Mouse (Mus musculus) left cerebral cortex, postnatal 10 days (tissue): ENCODE measurements around the gene Sdhc. TPM values are rescaled to one million over a fixed set of nuclear protein-coding genes. Genes with fewer than 3 reads are reported as not detected.

ENCODE experiments used
- DNase-seq, 2 experiments: peaks; one replicate each; pipeline ENCODE4 v3.0.0; 2021 to 2022; ENCODE audit warnings: low spot score in 2 of 2, mixed read lengths in 1 of 2; ENCODE audit errors: extremely low spot score in 1 of 2
- intact Hi-C: fragments of 180-260 bp; cut with DNase I; formaldehyde crosslinking; loops from one replicate; pipeline ENCODE4 v1.15.1; 2025
- total RNA-seq, 2 experiments: library from RNA; stranded (reverse); gene quantifications; 2 replicates each; pipeline ENCODE4 v1.2.3; 2021

Gene Sdhc
- total RNA-seq: 100 to 1,000 TPM; 200 to 210 TPM

DNA sequence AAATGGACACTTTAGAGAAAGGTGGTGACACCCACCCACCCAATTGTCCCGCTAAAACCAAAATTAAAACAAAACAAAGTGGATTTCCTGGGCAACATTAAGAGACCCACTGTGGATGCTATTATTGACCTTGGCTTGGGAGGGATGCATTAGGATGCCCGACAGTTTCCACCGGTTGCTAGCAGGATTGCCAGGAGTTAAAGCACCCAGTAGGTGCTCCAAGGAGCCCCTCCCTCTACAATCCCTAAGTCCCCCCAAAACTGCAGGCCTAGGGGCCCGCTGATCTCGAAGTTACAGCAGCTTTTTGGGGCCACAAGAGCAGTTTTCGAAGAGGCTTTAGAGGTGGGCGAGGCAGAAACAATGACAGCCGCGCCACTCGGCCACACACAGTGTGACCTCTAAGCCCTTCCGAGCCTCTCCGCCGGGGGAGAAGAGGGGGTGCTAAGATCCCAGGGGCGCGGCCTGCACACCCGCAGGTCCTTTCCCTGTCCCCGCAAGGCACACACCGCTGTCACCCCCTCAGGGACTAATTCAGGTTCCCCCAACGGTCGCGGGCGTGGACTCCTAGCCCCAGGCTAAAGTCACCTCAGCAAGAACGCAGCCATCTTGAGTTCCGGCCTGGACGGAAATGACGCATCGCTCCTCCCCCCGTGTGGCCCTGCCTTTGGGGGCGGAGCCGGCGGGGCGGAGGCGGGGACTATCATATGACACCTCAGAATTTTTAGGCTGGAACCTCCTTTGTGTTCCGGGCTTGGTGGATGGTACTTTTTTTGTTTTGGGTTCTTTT, at the start of gene Sdhc, which contains the start of gene Mpz:
Gene Sdhc, minus strand, starts transcription at position 630 of the 787 bp plus-strand sequence.
Gene Mpz, plus strand, starts transcription at position 738 of the 787 bp plus-strand sequence.
- DNase-seq: peak; percentile 90 to 95
- intact Hi-C loops: no loop called here

DNA sequence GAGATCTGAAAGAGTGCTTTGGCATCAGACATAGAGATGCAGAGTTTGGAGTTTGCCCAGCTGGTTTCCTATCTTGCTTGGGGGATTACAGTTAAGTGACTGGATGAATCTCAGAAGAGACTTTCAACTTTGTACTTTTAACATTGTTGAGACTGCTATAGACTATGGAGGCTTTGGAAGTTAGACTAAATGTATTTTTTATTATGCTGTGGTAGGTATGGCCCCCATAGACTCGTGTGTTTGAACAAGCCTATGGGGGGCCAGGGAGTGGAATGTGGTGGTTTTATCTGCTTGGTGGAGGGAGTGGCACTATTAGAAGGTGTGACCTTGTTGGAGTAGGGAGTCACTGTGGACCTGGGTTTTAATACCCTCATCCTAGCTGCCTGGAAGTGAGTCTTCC, 49.1 kb upstream of the Sdhc start:
- DNase-seq: no peak
- intact Hi-C loops: no loop called here

DNA sequence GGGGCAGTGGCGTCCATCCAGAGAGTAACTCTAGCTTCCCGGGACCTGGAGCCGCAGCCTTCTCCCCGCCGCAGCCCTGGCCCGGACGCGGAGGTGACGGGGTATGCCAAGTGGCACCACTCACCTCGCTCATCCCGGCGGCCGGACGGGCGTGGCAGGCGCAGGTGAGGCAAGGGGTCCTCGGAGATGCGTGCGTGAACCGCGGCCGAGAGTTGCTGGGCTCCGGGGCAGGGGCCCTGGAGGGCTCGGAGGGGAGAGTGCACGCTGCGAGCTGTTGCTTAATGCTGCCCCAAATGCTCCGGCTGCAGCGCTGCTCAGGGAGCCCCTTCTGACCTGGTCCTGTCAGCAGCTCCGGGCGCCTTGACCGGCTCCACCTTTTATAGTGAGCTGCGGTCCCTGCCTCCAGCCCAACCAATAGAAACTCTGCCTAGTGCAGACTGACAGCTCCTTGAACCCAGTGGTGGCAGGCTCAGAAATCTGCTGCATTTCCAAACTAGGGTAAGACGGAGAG, 45.5 kb upstream of the Sdhc start, which contains the start of gene Pcp4l1:
Gene Pcp4l1, minus strand, starts transcription at position 382 of the 511 bp plus-strand sequence.
- peak; percentile 51 to 71 for DNase-seq
- intact Hi-C loops: no loop called here

DNA sequence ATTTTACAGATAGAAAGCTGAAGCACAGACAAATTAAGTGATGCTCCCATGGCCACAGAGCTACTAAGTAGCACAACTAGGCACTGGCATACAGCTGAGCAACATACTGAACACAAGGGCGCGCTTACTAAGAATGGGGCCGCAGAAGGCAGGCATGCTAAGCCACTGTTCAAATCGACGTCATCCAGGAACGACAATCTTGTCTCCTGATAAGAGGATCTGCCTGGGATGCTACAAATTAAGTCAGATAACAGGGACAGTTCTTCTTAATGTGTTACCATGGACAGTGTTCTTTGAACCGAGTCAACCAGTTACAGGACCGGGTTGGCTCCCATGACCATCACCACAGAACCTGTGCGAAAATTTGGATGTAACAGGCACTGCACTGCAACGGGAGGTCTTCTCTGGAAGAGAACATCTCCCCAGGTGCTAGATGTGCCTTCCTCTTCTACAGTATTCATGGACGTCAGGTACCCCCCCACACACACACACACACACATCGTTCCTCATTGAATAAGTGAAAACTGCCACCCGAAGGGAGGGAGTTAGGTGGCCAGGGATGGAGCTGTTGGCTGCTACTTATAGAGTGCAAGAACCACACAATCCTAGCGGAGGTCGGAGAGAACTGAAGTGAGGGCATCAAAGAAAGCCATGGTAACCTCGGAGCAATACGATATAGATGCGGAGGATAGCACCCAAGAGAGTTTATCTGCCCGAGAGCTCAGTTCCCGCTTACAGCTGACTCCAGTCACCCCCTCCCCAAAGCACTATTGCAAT, 44.8 kb upstream of the Sdhc start:
- intact Hi-C loops: no loop called here
- DNase-seq: no peak

DNA sequence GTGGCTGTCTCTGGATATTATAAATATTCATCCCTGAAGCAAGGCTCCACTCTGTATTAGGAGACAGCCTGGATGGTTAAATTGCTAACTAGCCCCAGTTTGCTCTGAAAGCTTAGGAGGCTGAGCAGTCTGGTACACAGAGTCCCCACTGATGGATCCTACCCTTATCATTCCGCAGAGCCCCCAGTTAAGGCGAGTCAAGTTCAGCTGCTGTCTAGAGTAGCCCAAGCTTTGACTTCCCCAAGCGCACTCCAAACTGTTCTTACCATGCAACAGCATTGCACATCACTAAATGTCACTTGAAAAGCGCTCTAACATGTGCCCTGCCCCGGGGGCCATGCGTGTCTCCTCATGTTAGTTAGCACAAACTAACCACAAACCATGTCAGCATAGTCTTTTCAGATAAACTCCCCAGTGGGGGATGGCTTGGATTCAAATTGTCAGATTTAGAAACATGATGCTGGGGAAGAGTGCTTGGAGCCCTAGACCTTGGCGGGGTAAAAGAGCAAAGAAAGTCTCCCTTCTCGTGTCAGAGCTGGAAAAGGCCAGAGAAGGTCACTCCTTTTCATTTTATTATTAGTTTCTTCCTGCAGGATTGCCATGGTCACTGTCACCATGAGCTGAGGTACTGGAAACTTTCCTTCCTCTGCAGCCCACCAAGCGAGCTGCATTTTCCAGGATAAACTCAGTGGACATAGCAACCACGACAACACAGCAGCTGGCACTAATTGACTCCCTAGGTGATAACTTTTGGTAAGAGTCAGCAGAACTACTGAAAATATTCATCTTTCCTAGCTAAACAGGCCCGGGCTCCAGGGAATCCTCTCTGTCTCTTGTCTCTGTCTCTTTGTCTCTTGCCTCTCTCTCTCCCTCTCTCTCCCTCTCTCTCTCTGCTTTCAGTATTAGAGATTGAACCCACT, 43.8 kb upstream of the Sdhc start:
- DNase-seq: no peak
- intact Hi-C loops: no loop called here

DNA sequence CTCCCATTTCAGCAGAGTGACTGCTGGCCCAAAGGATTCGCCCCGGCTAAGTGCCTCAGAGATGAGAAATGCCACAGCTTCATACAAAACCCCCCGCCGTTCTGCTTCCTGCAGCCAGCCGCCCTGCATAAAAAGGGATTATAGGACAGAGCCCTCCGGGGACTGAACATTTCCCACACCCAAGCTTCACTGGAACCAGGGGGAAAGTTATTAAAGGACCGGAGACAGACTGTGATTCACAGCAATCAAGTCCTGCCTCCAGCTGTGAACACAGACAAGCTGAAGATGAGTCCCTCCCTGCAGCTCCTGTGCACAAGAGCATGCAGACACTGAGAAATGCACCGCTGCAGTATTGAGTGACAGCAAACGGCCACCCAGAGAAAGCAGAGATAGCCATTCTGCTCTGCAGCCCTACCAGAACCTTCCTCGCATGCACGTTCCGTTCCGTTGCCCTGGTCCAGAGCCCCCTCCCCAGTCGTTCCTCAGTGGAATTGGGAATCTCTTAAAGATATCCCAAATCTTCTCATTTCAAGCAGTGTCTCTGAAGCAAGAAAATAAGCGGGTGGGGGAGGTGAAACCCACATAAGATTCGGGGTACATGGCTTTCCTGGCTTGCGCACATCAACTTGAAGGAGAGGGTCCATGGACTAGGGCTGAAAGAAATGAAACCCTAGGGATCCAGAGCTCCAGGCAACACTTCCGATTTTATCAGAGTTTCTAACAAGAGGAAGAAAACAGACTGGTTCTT, 42.9 kb upstream of the Sdhc start:
- intact Hi-C loops: no loop called here
- DNase-seq: peak in 1 of 2 experiments; percentile 59

DNA sequence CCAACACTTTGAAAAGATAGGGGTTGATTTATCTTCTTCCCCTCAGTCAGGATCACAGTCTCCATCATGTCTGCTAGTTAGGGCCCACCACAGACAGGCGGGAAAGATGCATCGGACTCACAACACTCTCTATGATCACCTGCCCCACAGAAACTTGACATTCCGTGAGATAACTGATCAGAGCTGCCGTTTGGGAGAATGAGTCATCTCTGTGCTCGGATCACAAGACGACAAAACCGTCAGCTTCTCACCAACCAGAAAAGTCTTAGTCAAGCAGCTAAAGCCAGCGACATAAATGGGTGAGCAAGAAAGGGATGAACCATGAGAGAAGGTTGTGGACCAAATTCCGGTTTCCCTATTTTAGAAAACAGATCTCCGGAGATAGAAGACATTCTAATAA, 41.9 kb upstream of the Sdhc start:
- DNase-seq: no peak
- intact Hi-C loops: no loop called here

DNA sequence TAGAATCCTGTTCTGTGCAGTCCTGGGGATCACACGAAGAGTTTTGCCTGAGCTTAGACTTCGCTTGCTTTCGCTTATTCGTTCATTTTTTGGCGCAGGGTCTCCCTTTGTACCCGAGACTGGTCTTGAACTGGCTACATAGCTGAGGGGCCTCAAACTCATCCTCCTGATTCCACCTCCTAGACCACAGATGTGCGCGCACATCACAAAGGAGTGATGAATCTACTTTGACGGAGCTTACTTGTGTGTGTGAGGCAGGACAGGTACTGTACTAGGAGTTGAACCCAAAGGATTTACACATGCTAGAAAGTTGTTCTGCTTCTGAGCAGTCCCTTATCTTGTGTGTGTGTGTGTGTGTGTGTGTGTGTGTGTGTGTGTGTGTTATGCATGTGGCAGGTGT, 40.4 kb upstream of the Sdhc start:
- intact Hi-C loops: no loop called here
- no peak for DNase-seq

DNA sequence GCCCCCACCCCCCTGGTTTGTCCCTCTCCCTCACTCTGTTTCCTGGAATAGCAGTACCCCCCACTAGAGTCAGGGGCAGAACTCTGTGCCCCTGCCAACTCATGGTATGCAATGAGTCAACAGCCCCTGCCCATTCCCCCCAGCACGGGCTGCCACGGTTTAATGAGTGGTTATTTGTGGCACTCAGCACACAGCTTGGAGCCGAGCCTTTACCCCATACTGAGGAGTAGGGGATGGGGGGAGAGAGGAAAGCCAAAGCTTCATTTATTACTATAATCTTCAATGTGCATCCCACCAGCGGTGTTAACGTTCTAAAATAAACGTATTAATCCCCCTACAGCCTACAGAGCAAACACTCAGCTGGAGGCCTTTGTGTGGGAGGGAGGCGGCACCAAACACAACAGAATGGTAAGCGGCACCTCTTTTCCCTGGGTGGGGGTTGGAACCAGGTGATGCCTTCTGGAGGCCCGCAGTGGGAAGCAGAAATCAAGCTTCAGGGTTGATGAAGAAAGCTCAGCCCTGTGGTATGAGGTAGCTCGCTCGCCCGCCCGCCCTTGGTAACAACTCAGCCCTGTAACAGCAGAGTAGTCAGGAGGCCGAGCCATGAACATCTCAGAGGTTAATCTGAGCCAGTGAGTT, 39.2 kb upstream of the Sdhc start:
- intact Hi-C loops: no loop called here
- DNase-seq: no peak

DNA sequence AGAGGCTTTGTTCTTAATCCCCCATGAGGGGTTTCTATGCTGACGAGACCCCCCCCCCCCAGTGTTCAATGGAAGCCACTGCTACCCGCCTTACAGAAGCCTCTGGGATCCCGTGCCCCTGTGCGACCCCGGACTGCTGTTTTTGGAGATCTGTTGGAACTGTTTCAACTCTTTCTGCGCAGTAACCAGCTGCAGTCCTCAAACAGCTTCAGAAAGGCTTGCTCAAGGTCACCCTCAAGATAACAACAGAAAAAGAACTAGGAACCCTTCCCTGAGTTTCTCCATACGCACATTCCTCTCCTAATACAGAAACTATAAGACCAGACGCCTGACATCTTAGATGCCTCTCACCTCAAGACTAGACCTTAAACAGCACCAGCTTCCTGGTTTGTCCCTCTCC, 38.6 kb upstream of the Sdhc start:
- DNase-seq: no peak
- intact Hi-C loops: no loop called here

DNA sequence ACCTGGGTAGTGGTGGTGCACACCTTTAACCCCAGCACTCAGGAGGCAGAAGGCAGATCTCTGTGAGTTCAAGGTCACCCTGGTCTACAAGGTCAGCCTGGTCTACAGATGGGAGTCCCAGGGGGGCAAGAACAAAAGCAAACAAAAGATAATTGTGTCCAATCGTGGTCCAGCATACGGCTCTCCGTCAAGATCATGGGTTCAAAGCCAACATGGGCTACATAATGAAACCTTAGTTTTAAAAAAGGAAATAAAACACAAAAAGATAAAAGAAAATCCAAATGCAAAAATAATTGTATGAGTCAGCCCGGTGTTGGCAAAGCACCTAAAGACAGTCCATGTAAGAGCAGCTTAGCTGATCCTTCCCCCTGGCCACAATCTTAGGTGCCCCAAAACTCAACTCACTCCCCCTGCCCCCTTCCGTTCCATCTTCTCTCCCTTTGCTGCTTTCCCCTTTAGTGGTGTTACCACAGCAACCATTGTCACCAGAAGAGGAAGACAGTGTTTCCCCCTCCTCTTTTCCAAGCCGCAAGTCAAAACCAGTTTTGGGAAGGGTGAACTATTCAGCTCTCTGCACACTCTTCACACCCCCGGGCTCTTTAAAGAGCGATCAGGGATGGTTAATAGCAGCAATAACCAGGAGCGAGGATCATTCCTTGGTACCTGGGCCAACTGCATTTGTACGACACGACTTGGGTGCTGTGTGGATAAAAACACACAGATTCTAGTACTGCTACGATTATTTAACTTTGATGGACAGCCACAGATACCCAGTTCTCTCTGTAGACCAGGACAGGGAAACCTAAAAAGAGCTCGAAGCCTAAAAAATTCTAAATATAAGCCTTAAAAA, 37.7 kb upstream of the Sdhc start:
- no peak for DNase-seq
- intact Hi-C loops: no loop called here

DNA sequence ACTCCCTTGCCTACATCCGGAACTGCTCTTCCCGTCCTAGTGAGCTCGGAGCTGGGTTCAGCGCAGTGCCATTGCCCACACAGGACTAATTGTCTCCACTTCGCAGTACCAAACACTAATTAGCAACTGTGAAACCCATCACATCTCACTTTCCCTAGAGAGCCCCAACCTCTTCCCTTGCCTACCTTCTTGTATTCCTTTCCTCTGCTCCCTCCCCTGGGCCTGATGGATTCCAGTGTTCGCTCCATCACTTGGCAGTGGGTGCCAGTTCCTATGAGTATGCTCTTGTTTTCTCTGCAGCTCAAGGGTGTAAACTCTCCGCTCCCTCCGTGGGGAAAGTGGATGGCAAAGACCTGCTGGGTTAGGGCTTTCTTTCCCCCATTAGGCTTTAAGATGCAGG, 35.3 kb upstream of the Sdhc start:
- intact Hi-C loops: no loop called here
- no peak for DNase-seq

DNA sequence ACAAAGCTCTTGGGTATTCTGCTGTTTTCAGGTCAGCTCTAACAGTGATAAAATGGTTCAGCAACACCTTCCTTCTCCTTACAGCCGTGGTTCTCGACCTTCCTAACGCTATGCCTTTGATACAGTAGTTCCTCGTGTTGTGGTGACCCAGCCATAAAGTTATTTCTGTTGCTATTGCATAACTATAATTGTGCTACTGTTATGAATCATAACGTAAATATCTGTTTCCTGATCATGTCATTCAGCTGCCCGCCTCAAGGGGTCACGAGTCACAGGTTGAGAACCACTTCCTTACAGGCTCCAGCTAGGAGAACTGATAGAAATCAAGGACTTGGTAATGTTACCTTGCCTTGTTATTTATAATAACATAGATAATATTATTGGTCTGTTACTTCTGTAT, 33.9 kb upstream of the Sdhc start:
- DNase-seq: peak in 1 of 2 experiments; percentile 52
- intact Hi-C loops: no loop called here

DNA sequence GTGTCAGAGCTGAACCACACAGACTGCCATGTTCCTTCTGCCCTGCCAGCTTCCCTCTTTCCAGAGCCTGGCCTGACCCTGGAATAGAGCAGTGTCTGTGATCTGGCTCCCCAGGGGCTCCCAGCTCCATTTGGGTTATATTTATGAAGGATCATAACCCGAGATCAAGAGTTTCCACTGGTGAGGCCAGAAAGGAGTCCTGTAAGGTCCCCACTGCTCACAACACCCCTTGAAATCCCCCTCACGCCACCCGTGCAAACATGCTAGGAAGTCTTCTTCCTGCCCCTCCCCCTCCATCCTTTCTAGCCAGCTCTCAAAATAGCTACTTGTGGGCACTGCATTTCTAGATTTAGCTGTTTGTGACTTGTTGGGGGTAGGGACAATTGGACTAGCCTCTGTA, 33.2 kb upstream of the Sdhc start:
- intact Hi-C loops: no loop called here
- peak in 1 of 2 experiments; percentile 66 for DNase-seq

DNA sequence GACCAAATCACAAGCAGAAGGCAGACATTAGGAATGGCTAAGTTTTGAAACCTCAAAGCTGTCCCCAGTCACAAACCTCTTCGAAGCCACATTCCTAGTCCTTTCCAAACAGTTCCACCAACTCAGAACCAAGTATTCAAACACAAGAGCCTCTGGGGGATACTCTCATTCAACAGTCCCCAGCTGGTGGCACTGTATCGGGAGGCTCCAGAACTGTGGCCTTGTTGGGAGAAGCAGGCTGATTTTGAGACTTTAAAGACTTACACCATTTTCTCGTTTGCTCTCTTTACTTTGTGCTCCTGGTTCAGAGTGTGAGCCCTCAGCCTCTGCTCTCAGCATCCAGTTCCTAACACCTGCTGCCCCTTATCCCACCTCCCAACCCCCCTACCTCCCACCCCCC, 32.6 kb upstream of the Sdhc start:
- no peak for DNase-seq
- intact Hi-C loops: no loop called here

DNA sequence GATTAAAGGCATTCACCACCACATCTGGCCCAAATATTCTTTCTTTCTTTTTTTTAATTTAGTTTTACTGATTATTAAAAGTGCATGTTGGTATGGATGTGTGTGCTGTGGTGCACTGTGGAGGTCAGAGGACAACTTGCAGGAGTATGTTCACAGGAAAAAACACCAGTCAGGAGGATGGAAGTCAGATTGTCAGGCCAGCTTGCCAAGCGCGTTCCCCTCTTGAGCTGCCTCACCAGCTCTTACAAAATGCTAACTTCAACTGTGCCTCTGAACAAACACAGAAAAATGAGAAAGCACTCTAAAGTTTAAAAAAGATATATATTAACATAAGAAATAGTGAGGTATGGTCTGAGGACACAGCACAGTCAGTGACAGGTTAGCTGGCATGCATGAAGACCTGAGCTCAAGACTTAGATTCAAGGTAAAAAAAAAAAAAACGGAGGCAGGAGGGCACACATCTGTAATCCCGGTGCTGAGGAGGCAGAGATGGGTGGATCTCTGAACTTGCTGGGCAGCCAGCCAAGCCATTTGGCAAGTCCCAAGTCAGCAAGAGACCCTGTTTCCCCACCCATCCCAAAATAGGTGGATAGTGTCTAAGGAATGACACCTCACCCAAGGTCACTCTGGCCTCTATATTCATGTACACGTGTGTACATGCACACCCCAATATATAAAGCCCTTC, 29.2 kb upstream of the Sdhc start:
- intact Hi-C loops: no loop called here
- DNase-seq: no peak
